ENCODE assay signal across 9 mouse cellular contexts in the genomic region with DNA sequence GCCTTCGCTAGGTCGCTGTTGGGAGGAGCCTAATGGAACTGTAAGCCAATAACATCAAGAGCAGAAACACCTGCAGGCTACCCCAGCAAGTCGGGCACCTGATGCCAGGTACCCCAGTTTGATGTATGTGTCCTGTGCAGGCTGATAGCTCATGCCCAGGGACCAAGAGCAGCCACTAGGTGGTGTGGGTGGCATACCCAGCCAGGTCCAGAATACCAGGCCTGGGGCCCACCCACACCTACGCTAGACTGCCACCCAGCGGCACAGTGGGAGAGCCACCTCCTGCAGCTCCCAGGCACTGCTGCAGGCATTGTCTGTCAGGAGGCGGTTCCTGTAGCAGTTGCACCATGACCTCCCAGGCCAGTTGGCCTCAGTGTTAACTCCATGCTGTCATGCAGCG. TPM values are rescaled to one million over a fixed set of nuclear protein-coding genes. Genes with fewer than 3 reads are reported as not detected.
DNase-seq lines count a peak whose midpoint lies in the region; ATAC-seq lines count a peak whose summit lies in the region.
"Had no signal": no experiment of that assay in that cellular context is flagged by ENCODE, and none has a peak within 500 bp of the region (broad histone marks: within the 10 kb centered on the region; RNA-seq: fewer than 3 reads in every experiment).

No protein-coding gene starts in this region.

- peaks cover 47% of the 10 kb centered on the region for H3K27me3 ChIP-seq in hindbrain, embryonic 12.5 days

- H3K36me3 ChIP-seq in hindbrain, embryonic 12.5 days: peaks cover 8% of the 10 kb centered on the region; the same call in 1 of the 2 replicates

- H3K27ac ChIP-seq in hindbrain, embryonic 12.5 days: no peak overlapping the region
- H3K27ac ChIP-seq: macrophage had no signal

- 0 out of 2 replicates have a peak, but pooled peaks have one; percentile 36 for ATAC-seq in cerebellum, adult (ENCODE audit: insufficient number of reproducible peaks, low FRiP score, low TSS enrichment)
- peak; percentile 26; the same call in 1 of the 2 replicates for ATAC-seq in hindbrain, embryonic 12.5 days (ENCODE audit: low FRiP score)
- ATAC-seq in megakaryocyte progenitor cell, adult 5-6 weeks (replicated peaks; ENCODE audit: poor library complexity): peak; percentile 91

- H3K9ac ChIP-seq in hindbrain, embryonic 12.5 days: no peak overlapping the region

- no peak overlapping the region for H3K4me3 ChIP-seq in hindbrain, embryonic 12.5 days

- intact Hi-C loops in left cerebral cortex, postnatal 14 days (cut with DNase I): loop anchor here (2.0 kb wide), 1 partner anchor 32 kb away; no protein-coding TSS in a partner anchor

- H3K4me2 ChIP-seq in hindbrain, embryonic 12.5 days (replicated peaks): no peak overlapping the region

- no peaks in the 10 kb centered on the region for H3K9me3 ChIP-seq in hindbrain, embryonic 12.5 days (replicated peaks)

- no peak for DNase-seq in cerebellum, adult 8-10 months
- DNase-seq in adrenal gland, postnatal 4 days (ENCODE audit: low spot score in 2 of 2): peak; percentile 53 to 78
- DNase-seq in fibroblast of lung, adult 2 months (ENCODE audit: low read depth): peak; percentile 69
- DNase-seq in left cerebral cortex, postnatal 14 days (ENCODE audit: low spot score in 2 of 2): peak; percentile 57 to 74
- DNase-seq in spleen, postnatal 10 days (ENCODE audit: low spot score in 2 of 2): peak; percentile 70 to 92

- WGBS in hindbrain, embryonic 12.5 days: 25% methylated on average over 7 of the region's 7 CpGs

- H3K4me1 ChIP-seq in hindbrain, embryonic 12.5 days: peaks cover 32% of the 10 kb centered on the region

RNA-seq across cellular contexts. Expression of gene Galr3, which starts 2.8 kb away (rescaled TPM):
- 1 to 10 TPM in 1 of 2 experiments, under 1 TPM in 1; 0.65 to 1.1 TPM for total RNA-seq in adrenal gland, postnatal 4 days (2021)
- polyA plus RNA-seq in hindbrain, embryonic 12.5 days (2016; fragmentation: Nextera tagmentation; extraction: Ambion mirVana): not detected in 2 replicates
- total RNA-seq in left cerebral cortex, postnatal 14 days (2021): under 1 TPM in 1 of 2 experiments, not detected in 1; 0.44 TPM
- total RNA-seq in megakaryocyte progenitor cell, adult 5-6 weeks (2015): 0.15 and 0.69 TPM in 2 replicates
- total RNA-seq in megakaryocyte progenitor cell, adult 5-6 weeks (2017): 0.29 and 0.91 TPM in 2 replicates
- polyA plus RNA-seq: macrophage had no signal

RNA-seq across cellular contexts. Expression of gene H1f0, which starts 10.6 kb away (rescaled TPM):
- total RNA-seq in adrenal gland, postnatal 4 days (2021): 100 to 1,000 TPM; 361 to 374 TPM
- 456 and 488 TPM in 2 replicates for polyA plus RNA-seq in hindbrain, embryonic 12.5 days (2016; fragmentation: Nextera tagmentation; extraction: Ambion mirVana)
- total RNA-seq in left cerebral cortex, postnatal 14 days (2021): 10 to 100 TPM; 73.5 to 88.2 TPM
- 11.1 and 14.5 TPM in 2 replicates for total RNA-seq in megakaryocyte progenitor cell, adult 5-6 weeks (2015)
- total RNA-seq in megakaryocyte progenitor cell, adult 5-6 weeks (2017): 24.3 and 29.0 TPM in 2 replicates

RNA-seq across cellular contexts. Expression of gene Ankrd54, which starts 23.8 kb away (rescaled TPM):
- total RNA-seq in adrenal gland, postnatal 4 days (2021): 10 to 100 TPM; 23.8 to 29.7 TPM
- polyA plus RNA-seq in hindbrain, embryonic 12.5 days (2016; fragmentation: Nextera tagmentation; extraction: Ambion mirVana): 56.8 and 60.3 TPM in 2 replicates
- 10 to 100 TPM; 17.3 to 18.6 TPM for total RNA-seq in left cerebral cortex, postnatal 14 days (2021)
- 16.0 and 17.3 TPM in 2 replicates for total RNA-seq in megakaryocyte progenitor cell, adult 5-6 weeks (2015)
- 11.2 and 18.8 TPM in 2 replicates for total RNA-seq in megakaryocyte progenitor cell, adult 5-6 weeks (2017)

RNA-seq across cellular contexts. Expression of gene Eif3l, which starts 36.1 kb away (rescaled TPM):
- 100 to 1,000 TPM; 158 to 162 TPM for total RNA-seq in adrenal gland, postnatal 4 days (2021)
- polyA plus RNA-seq in hindbrain, embryonic 12.5 days (2016; fragmentation: Nextera tagmentation; extraction: Ambion mirVana): 190 and 196 TPM in 2 replicates
- 10 to 100 TPM; 80.6 to 81.3 TPM for total RNA-seq in left cerebral cortex, postnatal 14 days (2021)
- total RNA-seq in megakaryocyte progenitor cell, adult 5-6 weeks (2015): 192 and 203 TPM in 2 replicates
- 259 and 271 TPM in 2 replicates for total RNA-seq in megakaryocyte progenitor cell, adult 5-6 weeks (2017)

Comparison
In these comparisons a context has a peak if more than half of its experiments do, and no peak if none do; other contexts are left out.
1. ATAC-seq: peak in every context shown above with its lines; median percentile 91 in megakaryocyte progenitor cell, adult 5-6 weeks; 36 in cerebellum, adult; 26 in hindbrain, embryonic 12.5 days.
2. RNA of gene H1f0, which starts 10.6 kb away (total RNA-seq): 361 to 374 TPM in adrenal gland, postnatal 4 days; 73.5 to 88.2 TPM in left cerebral cortex, postnatal 14 days and 11.1 to 29.0 TPM in megakaryocyte progenitor cell, adult 5-6 weeks; every median in the first group is over 4 times any median in the second.